Mouse (Mus musculus): Measurements from ENCODE around the gene Kcnj8. TPM values are rescaled to one million over a fixed set of nuclear protein-coding genes. Genes with fewer than 3 reads are reported as not detected.

The Kcnj8 gene
- polyA plus RNA-seq, 1 experiment from 2014 or later: 7.5 TPM

DNA sequence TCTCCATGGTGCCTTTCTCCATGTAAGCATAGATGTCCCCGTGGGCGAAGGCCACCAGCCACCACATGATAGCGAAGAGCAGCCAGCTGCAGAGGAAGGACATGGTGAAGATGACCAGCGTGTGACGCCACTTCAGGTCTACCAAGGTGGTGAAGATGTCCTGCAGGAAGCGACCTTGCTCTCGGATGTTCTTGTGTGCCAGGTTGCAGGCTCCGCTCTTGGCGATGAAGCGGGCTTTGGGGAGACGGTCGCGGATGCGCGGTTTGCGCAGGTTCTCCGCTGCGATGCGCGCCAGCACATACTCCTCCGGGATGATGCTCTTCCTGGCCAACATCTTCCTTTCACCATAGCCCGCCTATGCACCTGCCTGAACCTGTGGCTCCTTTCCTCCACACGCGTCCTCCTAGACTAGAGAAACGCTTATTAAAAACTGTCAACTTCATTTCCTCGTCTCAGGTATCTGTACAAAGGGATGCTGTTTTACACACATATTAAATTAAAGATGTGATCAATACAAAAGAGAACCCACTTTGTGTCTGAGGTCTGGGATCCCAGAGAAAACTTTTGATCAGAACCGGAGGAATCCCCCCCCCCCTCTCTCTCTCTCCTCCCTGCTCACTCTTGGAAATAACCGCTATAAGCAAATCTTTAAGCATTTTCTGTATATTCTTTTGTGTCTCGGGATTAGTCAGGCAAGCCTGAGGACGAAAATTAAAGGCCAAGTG is 1.2 kb downstream of the Kcnj8 start:
- H3K9ac ChIP-seq: peak overlapping the region; percentile 80
- H3K9me3 ChIP-seq: no peaks in the 10 kb centered on the region
- no peak for ATAC-seq (ENCODE audit: extremely low read depth, insufficient number of reproducible peaks, low FRiP score, low TSS enrichment)
- peaks cover 48% of the 10 kb centered on the region for H3K4me1 ChIP-seq
- no peak overlapping the region for H3K27ac ChIP-seq (replicated peaks)
- H3K4me3 ChIP-seq: peak overlapping the region; percentile 61
- 0 out of 2 replicates have a peak, but pooled peaks cover 4% of the 10 kb centered on the region for H3K36me3 ChIP-seq
- peak overlapping the region; percentile 92 for H3K4me2 ChIP-seq
- WGBS: 10% methylated on average over 30 of the region's 30 CpGs
- H3K27me3 ChIP-seq (replicated peaks): peaks cover 54% of the 10 kb centered on the region

DNA sequence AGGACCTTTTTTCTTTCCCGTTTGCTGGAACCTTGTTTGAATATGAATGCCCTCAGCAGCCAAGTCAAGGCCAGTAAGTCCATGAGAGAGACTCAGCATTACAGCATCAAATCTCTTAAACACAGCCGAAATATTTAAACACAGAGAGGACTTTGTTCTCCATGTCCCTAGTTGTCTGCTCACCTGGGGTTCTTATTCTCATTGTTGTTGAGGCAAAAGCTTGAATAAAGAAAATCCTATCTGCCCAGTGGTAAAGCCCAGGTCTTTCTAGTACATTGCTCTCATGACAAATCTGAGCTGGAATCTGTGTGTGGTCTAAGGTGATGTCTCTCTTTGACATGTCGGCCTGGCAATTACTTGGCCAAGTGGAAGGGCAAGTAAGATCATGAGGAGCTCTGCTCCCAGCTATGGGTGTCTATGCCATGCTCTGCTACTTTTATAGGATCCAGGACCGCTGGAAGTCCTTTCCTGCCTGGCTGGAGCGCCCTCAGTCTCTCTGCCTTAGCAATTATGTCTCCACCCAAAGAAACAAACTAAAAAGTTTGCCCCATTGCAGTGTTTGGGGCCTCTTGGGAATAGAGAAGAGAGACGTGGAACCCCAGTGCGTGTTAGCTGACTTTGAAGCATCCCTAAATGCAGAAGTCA is 2.6 kb downstream of the Kcnj8 start:
- H3K9ac ChIP-seq: no peak overlapping the region

DNA sequence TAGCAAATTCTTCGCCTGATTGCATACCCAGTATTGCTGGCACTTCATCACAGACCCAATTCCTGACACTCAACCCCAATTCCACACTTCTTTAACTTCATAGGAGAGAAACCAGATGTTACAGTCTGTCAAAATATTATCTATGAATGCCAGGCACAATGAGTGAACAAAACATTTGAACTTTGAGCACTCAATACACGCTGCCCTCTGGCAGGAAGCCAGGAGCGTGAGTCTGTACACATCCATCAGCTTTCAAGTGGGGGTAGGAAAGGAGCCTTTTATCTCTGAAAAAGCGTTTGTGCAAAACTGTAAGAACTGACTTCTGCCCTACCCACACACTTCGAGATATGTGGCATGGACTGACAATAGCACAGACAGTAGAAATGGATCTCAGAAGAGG is 4.0 kb downstream of the Kcnj8 start:
- Histone ChIP-seq H3K4me2 (peak overlapping the region; percentile 43), H3K27ac (replicated peaks) (peak overlapping the region; percentile 51)
- 10% methylated on average over 5 of the region's 5 CpGs for WGBS

More for the DNA sequence above, 2.6 kb downstream of the Kcnj8 start:
- Histone ChIP-seq H3K36me3 (0 out of 2 replicates have a peak, but pooled peaks cover 4% of the 10 kb centered on the region), H3K4me2 (peak overlapping the region; percentile 2; the same call in 1 of the 2 replicates), H3K4me3 (no peak overlapping the region), H3K27me3 (replicated peaks) (peaks cover 52% of the 10 kb centered on the region), H3K27ac (replicated peaks) (no peak overlapping the region), H3K9me3 (no peaks in the 10 kb centered on the region), H3K4me1 (peaks cover 48% of the 10 kb centered on the region)
- ATAC-seq (ENCODE audit: extremely low read depth, insufficient number of reproducible peaks, low FRiP score, low TSS enrichment): no peak
- WGBS: 53% methylated on average over 7 of the region's 7 CpGs

GRCm38 (mm10) chr6:142564746-142565145 is 6.7 kb downstream of the Kcnj8 start:
- Histone ChIP-seq H3K4me1 (peaks cover 26% of the 10 kb centered on the region), H3K36me3 (0 out of 2 replicates have a peak, but pooled peaks cover 4% of the 10 kb centered on the region), H3K27ac (replicated peaks) (no peak overlapping the region), H3K9ac (no peak overlapping the region), H3K4me2 (no peak overlapping the region), H3K9me3 (no peaks in the 10 kb centered on the region), H3K4me3 (no peak overlapping the region), H3K27me3 (replicated peaks) (peaks cover 19% of the 10 kb centered on the region)
- WGBS: 85% methylated on average over 3 of the region's 3 CpGs
- no peak for ATAC-seq (ENCODE audit: extremely low read depth, insufficient number of reproducible peaks, low FRiP score, low TSS enrichment)

More for the DNA sequence above, 4.0 kb downstream of the Kcnj8 start:
- Histone ChIP-seq H3K36me3 (0 out of 2 replicates have a peak, but pooled peaks cover 4% of the 10 kb centered on the region), H3K9ac (no peak overlapping the region), H3K4me3 (no peak overlapping the region), H3K4me1 (peaks cover 48% of the 10 kb centered on the region), H3K27me3 (replicated peaks) (peaks cover 40% of the 10 kb centered on the region), H3K9me3 (no peaks in the 10 kb centered on the region)
- peak; percentile 19; the same call in 1 of the 2 replicates for ATAC-seq (ENCODE audit: extremely low read depth, insufficient number of reproducible peaks, low FRiP score, low TSS enrichment)

DNA sequence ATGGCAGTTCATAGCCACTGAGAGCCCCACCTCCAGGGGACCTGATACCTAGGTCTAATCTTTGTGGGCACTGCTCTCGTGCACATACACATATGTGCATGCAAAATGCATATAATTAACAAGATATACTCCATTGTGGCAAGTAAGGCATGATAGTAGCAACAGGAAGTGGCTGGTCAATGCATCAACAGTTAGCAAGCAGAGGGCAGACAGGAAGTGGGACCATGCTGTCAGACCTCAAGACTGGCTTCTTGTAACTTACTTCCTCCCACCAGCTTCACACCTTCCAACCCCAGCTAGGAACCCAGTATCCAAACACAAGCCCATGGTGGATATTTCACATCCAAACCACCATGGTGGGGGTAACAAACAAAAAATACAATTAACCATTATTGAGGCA is 10.3 kb downstream of the Kcnj8 start:
- no peak overlapping the region for H3K4me3 ChIP-seq
- no peak overlapping the region for H3K9ac ChIP-seq
- ATAC-seq (ENCODE audit: extremely low read depth, insufficient number of reproducible peaks, low FRiP score, low TSS enrichment): no peak
- no peak overlapping the region for H3K4me2 ChIP-seq
- WGBS: 45% methylated on average over 1 of the region's 1 CpGs
- H3K27ac ChIP-seq (replicated peaks): no peak overlapping the region
- peaks cover 4% of the 10 kb centered on the region; the same call in 1 of the 2 replicates for H3K4me1 ChIP-seq
- peaks cover 8% of the 10 kb centered on the region; the same call in 1 of the 2 replicates for H3K27me3 ChIP-seq (replicated peaks)
- H3K36me3 ChIP-seq: 0 out of 2 replicates have a peak, but pooled peaks cover 4% of the 10 kb centered on the region
- H3K9me3 ChIP-seq: no peaks in the 10 kb centered on the region

GRCm38 (mm10) chr6:142558772-142559679 is 12.4 kb downstream of the Kcnj8 start:
- Histone ChIP-seq H3K9ac (no peak overlapping the region), H3K4me3 (no peak overlapping the region), H3K36me3 (no peaks in the 10 kb centered on the region), H3K4me1 (peaks cover 6% of the 10 kb centered on the region; the same call in 1 of the 2 replicates), H3K9me3 (no peaks in the 10 kb centered on the region), H3K27me3 (replicated peaks) (no peaks in the 10 kb centered on the region; the same call in 1 of the 2 replicates), H3K27ac (replicated peaks) (no peak overlapping the region), H3K4me2 (no peak overlapping the region)
- ATAC-seq (ENCODE audit: extremely low read depth, insufficient number of reproducible peaks, low FRiP score, low TSS enrichment): no peak
- WGBS: 67% methylated on average over 10 of the region's 10 CpGs

DNA sequence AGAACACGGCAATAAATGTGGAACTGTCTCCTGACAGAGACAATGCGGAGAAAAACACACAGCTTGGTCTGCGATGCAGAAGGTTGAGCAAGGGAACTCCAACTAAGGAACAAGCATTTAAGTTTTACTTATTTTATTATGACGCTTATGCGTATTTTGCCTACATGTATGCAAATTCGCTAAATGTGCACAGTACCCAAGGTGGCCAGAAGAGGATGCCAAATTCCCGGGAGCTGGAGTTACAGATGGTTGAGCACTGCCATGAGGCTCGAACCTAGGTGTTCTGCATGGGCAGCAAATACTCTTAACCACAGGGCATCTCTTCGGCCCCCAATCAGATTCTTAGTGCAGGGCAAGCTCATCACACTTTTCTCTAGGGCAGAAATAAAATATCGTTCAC is 13.3 kb downstream of the Kcnj8 start:
- Histone ChIP-seq H3K27ac (replicated peaks) (no peak overlapping the region), H3K9ac (no peak overlapping the region), H3K4me3 (no peak overlapping the region), H3K4me2 (no peak overlapping the region), H3K9me3 (no peaks in the 10 kb centered on the region), H3K4me1 (peaks cover 6% of the 10 kb centered on the region; the same call in 1 of the 2 replicates), H3K36me3 (no peaks in the 10 kb centered on the region), H3K27me3 (replicated peaks) (no peaks in the 10 kb centered on the region; the same call in 1 of the 2 replicates)
- no peak for ATAC-seq (ENCODE audit: extremely low read depth, insufficient number of reproducible peaks, low FRiP score, low TSS enrichment)
- 80% methylated on average over 10 of the region's 10 CpGs for WGBS

DNA sequence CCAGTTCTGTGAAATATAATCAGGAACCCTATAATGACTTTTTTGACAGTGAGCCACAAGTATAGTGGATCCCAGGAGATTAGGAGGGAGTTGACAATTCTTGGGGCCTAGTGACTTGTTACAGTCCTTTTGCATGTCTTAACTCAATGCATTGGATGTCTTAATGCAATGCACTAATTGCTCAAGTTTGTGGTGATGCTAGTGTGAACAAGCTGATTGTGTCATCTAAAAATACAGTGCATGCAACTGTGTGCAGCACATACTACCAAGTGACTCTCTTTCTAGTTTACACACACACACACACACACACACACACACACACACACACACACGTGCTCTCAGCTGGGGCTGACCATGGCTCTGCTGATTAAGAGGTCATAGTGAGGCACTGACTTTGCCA is 15.4 kb downstream of the Kcnj8 start:
- no peaks in the 10 kb centered on the region for H3K36me3 ChIP-seq
- 38% methylated on average over 1 of the region's 1 CpGs for WGBS
- H3K27me3 ChIP-seq (replicated peaks): no peaks in the 10 kb centered on the region; the same call in 1 of the 2 replicates
- H3K4me3 ChIP-seq: no peak overlapping the region
- H3K9me3 ChIP-seq: no peaks in the 10 kb centered on the region
- H3K4me1 ChIP-seq: peaks cover 12% of the 10 kb centered on the region
- H3K9ac ChIP-seq: no peak overlapping the region
- H3K27ac ChIP-seq (replicated peaks): no peak overlapping the region
- no peak overlapping the region for H3K4me2 ChIP-seq
- ATAC-seq (ENCODE audit: extremely low read depth, insufficient number of reproducible peaks, low FRiP score, low TSS enrichment): no peak

- Histone ChIP-seq H3K36me3 (no peaks in the 10 kb centered on the region), H3K4me3 (no peak overlapping the region), H3K9me3 (no peaks in the 10 kb centered on the region), H3K9ac (no peak overlapping the region), H3K27me3 (replicated peaks) (no peaks in the 10 kb centered on the region), H3K4me1 (peaks cover 11% of the 10 kb centered on the region), H3K4me2 (no peak overlapping the region), H3K27ac (replicated peaks) (no peak overlapping the region)
- WGBS: 29% methylated on average over 4 of the region's 4 CpGs
- ATAC-seq (ENCODE audit: extremely low read depth, insufficient number of reproducible peaks, low FRiP score, low TSS enrichment): no peak
Measured at GRCm38 (mm10) chr6:142551482-142551881, 19.9 kb downstream of the Kcnj8 start.

DNA sequence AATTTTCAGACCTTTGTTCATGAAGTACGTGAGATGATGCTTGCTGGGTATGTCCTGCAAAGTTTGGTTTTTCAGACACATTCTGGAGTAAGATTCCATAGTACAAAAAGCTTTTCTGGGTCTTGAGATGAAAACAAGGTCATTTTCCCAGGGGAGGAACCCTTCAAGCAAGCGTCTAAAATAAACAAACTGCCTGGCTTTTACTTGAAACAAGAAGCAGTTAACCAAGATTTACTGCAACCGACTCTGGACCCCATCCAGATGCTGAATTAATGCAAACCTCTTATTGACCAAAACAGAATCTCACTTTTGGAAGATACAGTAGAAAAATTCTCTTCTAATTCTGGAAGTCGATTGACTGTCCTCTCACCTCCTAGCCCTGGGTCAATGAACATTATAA is 20.5 kb downstream of the Kcnj8 start:
- Histone ChIP-seq H3K27me3 (replicated peaks) (no peaks in the 10 kb centered on the region), H3K9ac (no peak overlapping the region), H3K4me2 (no peak overlapping the region), H3K27ac (replicated peaks) (no peak overlapping the region), H3K9me3 (no peaks in the 10 kb centered on the region), H3K4me3 (no peak overlapping the region), H3K36me3 (no peaks in the 10 kb centered on the region), H3K4me1 (peaks cover 11% of the 10 kb centered on the region)
- no peak for ATAC-seq (ENCODE audit: extremely low read depth, insufficient number of reproducible peaks, low FRiP score, low TSS enrichment)
- 61% methylated on average over 4 of the region's 4 CpGs for WGBS

DNA sequence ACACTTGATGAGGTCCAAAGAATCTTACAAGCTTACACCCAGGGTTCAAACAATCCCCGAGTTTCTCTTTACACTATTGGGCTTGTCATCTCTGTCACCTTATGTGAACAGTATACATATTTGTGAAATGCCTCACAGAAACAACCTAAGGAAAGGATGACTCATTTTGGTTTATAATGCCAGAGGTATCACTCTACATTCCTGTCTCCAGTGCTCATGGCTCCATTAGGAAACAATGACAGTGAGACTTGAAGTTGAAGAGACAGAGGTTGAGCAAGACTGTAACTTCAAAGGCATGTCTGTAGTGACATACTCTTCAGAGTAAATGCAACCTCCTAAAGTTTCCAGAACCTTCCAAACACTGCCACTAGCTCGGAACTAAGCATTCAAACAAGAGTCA is 23.0 kb downstream of the Kcnj8 start:
- 71% methylated on average over 2 of the region's 2 CpGs for WGBS
- ATAC-seq (ENCODE audit: extremely low read depth, insufficient number of reproducible peaks, low FRiP score, low TSS enrichment): no peak
- Histone ChIP-seq H3K9me3 (no peaks in the 10 kb centered on the region), H3K4me3 (no peak overlapping the region), H3K4me1 (peaks cover 21% of the 10 kb centered on the region), H3K27ac (replicated peaks) (no peak overlapping the region), H3K9ac (no peak overlapping the region), H3K27me3 (replicated peaks) (no peaks in the 10 kb centered on the region), H3K36me3 (no peaks in the 10 kb centered on the region), H3K4me2 (no peak overlapping the region)

Measured in heart, embryonic 13.5 days (tissue).